Mouse (Mus musculus): ENCODE results near the gene Mapkapk3. TPM values are rescaled to one million over a fixed set of nuclear protein-coding genes. Genes with fewer than 3 reads are reported as not detected.

The Mapkapk3 gene
- polyA plus RNA-seq, 1 experiment from 2014 or later: 2.6 TPM

- no peak overlapping the region for H3K9ac ChIP-seq (replicated peaks)
- no peaks in the 10 kb centered on the region for H3K9me3 ChIP-seq
- ATAC-seq (ENCODE audit: low FRiP score, low read depth): no peak
- WGBS: 83% methylated on average over 3 of the region's 3 CpGs
- no peak overlapping the region for H3K27ac ChIP-seq (replicated peaks)
- no peaks in the 10 kb centered on the region for H3K36me3 ChIP-seq
- H3K4me1 ChIP-seq: peaks cover 17% of the 10 kb centered on the region
- no peak overlapping the region for H3K4me2 ChIP-seq (replicated peaks)
- no peak overlapping the region for H3K4me3 ChIP-seq
- H3K27me3 ChIP-seq: 0 out of 2 replicates have a peak, but pooled peaks cover 4% of the 10 kb centered on the region
These were observed 34.8 kb downstream of the Mapkapk3 start for GRCm38 (mm10) chr9:107254925-107255324.

DNA sequence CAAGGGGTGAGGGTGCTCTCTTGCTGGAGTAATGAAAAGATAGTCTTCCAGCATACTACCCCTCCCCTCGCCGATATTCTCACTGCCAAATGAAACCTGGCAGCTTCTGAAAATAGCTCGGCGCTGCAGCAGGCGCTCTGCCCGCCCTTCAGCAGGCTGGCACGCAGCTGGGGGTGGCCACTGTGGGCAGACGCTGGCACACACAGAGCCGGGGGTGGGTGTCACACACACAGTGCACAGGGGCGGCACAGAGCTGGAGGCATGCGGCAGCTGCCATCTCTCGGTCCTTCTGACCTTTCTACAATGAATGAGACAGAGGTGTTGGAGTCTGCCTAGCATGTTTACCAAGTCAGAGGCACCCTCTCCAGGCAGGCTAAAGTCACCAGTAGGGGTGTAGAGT, 35.2 kb downstream of the Mapkapk3 start:
- 0 out of 2 replicates have a peak, but pooled peaks cover 4% of the 10 kb centered on the region for H3K27me3 ChIP-seq
- no peaks in the 10 kb centered on the region for H3K9me3 ChIP-seq
- H3K4me1 ChIP-seq: peaks cover 17% of the 10 kb centered on the region
- no peak for ATAC-seq (ENCODE audit: low FRiP score, low read depth)
- no peak overlapping the region for H3K27ac ChIP-seq (replicated peaks)
- H3K9ac ChIP-seq (replicated peaks): no peak overlapping the region
- WGBS: 78% methylated on average over 12 of the region's 12 CpGs
- H3K4me3 ChIP-seq: no peak overlapping the region
- H3K36me3 ChIP-seq: no peaks in the 10 kb centered on the region
- H3K4me2 ChIP-seq (replicated peaks): no peak overlapping the region

GRCm38 (mm10) chr9:107252164-107252563, 37.5 kb downstream of the Mapkapk3 start:
- no peaks in the 10 kb centered on the region for H3K36me3 ChIP-seq
- peaks cover 17% of the 10 kb centered on the region for H3K4me1 ChIP-seq
- no peak overlapping the region for H3K4me2 ChIP-seq (replicated peaks)
- no peak overlapping the region for H3K4me3 ChIP-seq
- H3K27ac ChIP-seq (replicated peaks): peak overlapping the region; percentile 50
- no peaks in the 10 kb centered on the region for H3K9me3 ChIP-seq
- H3K27me3 ChIP-seq: 0 out of 2 replicates have a peak, but pooled peaks cover 4% of the 10 kb centered on the region
- H3K9ac ChIP-seq (replicated peaks): no peak overlapping the region
- 19% methylated on average over 5 of the region's 5 CpGs for WGBS
- 0 out of 2 replicates have a peak, but pooled peaks have one; percentile 38 for ATAC-seq (ENCODE audit: low FRiP score, low read depth)

DNA sequence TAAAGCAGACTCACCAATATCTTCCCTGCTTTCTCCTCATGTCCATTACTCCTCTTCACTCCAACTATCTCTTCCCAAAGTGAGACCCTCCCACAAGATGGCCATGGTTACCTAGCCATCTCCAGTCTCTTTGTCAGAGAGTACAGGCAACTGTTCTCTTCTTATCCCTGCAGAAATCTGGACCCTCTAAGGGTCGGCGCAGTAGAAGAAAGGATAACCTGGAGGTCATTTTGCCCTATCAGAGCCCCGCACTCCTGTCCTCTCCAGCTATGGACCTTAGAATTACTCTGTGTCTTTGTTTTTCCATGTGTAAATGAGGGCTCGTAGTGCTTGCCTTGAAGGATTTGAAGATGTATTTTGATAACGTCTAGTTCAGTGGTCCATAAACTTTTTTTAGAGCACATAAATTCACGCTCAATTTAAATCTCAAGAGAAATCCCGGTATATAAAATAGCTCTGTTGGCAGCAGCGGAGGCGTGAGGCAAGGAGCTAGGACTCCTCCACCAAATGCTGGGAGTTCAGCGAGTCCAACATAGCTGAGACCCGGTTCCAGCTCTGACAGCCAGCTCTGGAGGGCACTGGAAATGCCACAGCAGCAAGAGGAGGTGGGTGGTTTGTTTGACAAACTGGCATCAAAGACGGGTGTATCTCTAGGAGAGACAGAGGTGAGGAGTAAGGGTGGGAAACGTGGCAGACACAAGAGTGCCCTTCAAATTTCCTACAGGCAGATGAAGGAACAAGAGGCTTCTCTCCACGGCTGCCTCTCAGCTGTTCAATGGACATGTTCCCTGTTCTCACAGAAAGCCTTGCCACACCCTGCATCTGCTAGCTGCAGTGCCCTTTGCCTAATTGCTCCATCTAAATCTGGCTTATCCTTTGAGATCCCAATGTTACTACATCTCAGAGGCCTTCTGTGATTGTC, 39.0 kb downstream of the Mapkapk3 start:
- no peak overlapping the region for H3K27ac ChIP-seq (replicated peaks)
- no peaks in the 10 kb centered on the region for H3K9me3 ChIP-seq
- H3K36me3 ChIP-seq: no peaks in the 10 kb centered on the region
- H3K9ac ChIP-seq (replicated peaks): no peak overlapping the region
- no peak overlapping the region for H3K4me3 ChIP-seq
- H3K27me3 ChIP-seq: 0 out of 2 replicates have a peak, but pooled peaks cover 4% of the 10 kb centered on the region
- WGBS: 86% methylated on average over 14 of the region's 14 CpGs
- no peak for ATAC-seq (ENCODE audit: low FRiP score, low read depth)
- no peak overlapping the region for H3K4me2 ChIP-seq (replicated peaks)
- peaks cover 17% of the 10 kb centered on the region for H3K4me1 ChIP-seq

DNA sequence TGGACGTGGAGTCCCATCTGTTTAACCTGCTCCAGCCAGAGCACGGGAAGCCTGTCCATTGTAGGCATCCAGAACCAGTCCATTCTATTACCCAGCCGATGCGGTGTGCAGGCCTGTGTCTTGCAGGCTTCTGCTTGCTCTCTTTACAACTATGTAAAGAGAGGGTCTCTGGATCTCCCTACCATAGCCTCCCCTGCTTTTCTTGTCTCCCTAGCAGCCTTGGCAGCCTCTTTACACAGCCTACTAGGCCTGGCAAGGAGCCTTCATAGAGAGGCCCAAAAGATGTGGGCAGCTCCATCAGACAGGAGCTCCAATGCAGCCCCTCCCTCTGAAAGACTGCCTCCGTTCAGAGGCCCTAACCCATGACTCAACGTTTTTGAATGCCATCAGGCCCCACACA, 40.5 kb downstream of the Mapkapk3 start:
- H3K27me3 ChIP-seq: 0 out of 2 replicates have a peak, but pooled peaks cover 4% of the 10 kb centered on the region
- no peak overlapping the region for H3K9ac ChIP-seq (replicated peaks)
- no peak overlapping the region for H3K4me3 ChIP-seq
- H3K9me3 ChIP-seq: no peaks in the 10 kb centered on the region
- peaks cover 12% of the 10 kb centered on the region for H3K4me1 ChIP-seq
- H3K36me3 ChIP-seq: no peaks in the 10 kb centered on the region
- H3K27ac ChIP-seq (replicated peaks): no peak overlapping the region
- WGBS: 77% methylated on average over 6 of the region's 6 CpGs
- no peak overlapping the region for H3K4me2 ChIP-seq (replicated peaks)
- ATAC-seq (ENCODE audit: low FRiP score, low read depth): no peak

- WGBS: 65% methylated on average over 4 of the region's 4 CpGs
- no peak overlapping the region for H3K27ac ChIP-seq (replicated peaks)
- no peak overlapping the region for H3K4me3 ChIP-seq
- H3K4me1 ChIP-seq: no peaks in the 10 kb centered on the region
- no peaks in the 10 kb centered on the region for H3K36me3 ChIP-seq
- no peaks in the 10 kb centered on the region for H3K9me3 ChIP-seq
- H3K27me3 ChIP-seq: no peaks in the 10 kb centered on the region
- no peak for ATAC-seq (ENCODE audit: low FRiP score, low read depth)
- no peak overlapping the region for H3K4me2 ChIP-seq (replicated peaks)
- H3K9ac ChIP-seq (replicated peaks): no peak overlapping the region
These were observed 43.5 kb downstream of the Mapkapk3 start for GRCm38 (mm10) chr9:107246170-107246569.

DNA sequence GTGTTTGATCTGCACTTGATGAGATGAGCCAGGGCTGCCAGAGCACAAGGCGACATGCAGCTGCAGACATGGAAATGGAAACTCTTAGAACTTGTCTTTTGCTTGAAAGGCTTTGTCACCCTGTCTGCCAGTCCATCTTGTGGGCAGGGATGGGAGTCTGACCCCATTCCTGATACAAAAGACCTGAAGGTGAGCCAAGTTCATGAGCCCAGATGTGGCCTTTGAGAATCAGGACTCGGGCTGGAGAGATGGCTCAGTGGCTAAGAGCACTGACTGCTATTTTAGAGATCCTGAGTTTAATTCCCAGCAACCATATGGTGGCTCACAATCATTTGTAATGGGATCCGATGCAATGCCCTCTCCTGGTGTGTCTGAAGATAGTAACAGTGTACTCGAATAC, 44.4 kb downstream of the Mapkapk3 start:
- no peak for ATAC-seq (ENCODE audit: low FRiP score, low read depth)
- H3K4me1 ChIP-seq: no peaks in the 10 kb centered on the region
- H3K9ac ChIP-seq (replicated peaks): no peak overlapping the region
- 94% methylated on average over 4 of the region's 4 CpGs for WGBS
- no peaks in the 10 kb centered on the region for H3K27me3 ChIP-seq
- H3K4me3 ChIP-seq: no peak overlapping the region
- H3K4me2 ChIP-seq (replicated peaks): no peak overlapping the region
- H3K9me3 ChIP-seq: no peaks in the 10 kb centered on the region
- no peaks in the 10 kb centered on the region for H3K36me3 ChIP-seq
- no peak overlapping the region for H3K27ac ChIP-seq (replicated peaks)

DNA sequence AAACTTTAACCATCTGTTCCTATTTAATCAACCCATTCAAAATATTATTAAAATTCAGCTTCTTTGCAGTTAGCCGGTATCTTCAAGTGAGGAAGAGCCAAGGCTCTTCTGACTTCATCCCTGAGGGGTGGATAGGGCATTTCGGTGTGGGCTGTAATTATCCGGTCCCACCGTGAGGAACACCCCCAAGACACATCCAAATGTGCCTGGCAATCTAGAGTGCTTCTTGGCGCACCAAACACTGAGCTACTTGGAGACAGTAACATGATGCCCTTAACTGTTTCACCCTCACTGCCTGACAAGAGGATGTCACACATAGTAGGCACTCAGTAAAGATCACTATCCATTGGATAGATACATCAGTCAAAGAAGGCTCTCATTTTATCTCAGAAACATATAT, 53.5 kb downstream of the Mapkapk3 start:
- no peak overlapping the region for H3K9ac ChIP-seq (replicated peaks)
- H3K4me1 ChIP-seq: no peaks in the 10 kb centered on the region
- WGBS: 77% methylated on average over 5 of the region's 5 CpGs
- H3K4me2 ChIP-seq (replicated peaks): no peak overlapping the region
- ATAC-seq (ENCODE audit: low FRiP score, low read depth): no peak
- no peaks in the 10 kb centered on the region for H3K36me3 ChIP-seq
- H3K9me3 ChIP-seq: no peaks in the 10 kb centered on the region
- H3K27me3 ChIP-seq: peaks cover 61% of the 10 kb centered on the region
- H3K4me3 ChIP-seq: no peak overlapping the region
- H3K27ac ChIP-seq (replicated peaks): no peak overlapping the region

GRCm38 (mm10) chr9:107235261-107235660, 54.4 kb downstream of the Mapkapk3 start:
- Histone ChIP-seq H3K4me3 (no peak overlapping the region), H3K9ac (replicated peaks) (no peak overlapping the region), H3K4me2 (replicated peaks) (no peak overlapping the region), H3K27ac (replicated peaks) (no peak overlapping the region), H3K9me3 (no peaks in the 10 kb centered on the region), H3K4me1 (no peaks in the 10 kb centered on the region), H3K27me3 (peaks cover 61% of the 10 kb centered on the region), H3K36me3 (no peaks in the 10 kb centered on the region)
- no peak for ATAC-seq (ENCODE audit: low FRiP score, low read depth)
- 72% methylated on average over 5 of the region's 5 CpGs for WGBS

DNA sequence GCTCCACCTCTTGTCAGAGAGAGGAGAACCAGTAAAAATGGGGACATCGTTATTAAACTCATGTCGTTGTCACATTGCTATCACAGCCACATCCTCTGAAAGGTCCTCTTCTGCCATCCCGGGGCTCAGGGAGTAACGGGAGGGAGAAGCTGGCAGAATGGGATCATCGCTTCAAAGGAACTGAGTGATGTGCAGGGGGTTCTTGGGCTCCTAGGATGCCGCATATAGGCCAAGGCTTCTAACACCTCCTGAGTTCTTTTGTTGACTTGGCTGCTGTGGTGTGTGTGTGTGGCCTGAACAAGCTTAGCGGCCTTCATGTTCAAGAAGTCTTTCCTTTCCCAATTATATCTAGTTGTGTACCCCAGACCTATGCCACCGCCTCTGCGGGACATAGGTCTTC, 57.5 kb downstream of the Mapkapk3 start:
- H3K4me3 ChIP-seq: peak overlapping the region; percentile 93
- peak overlapping the region; percentile 92 for H3K4me2 ChIP-seq (replicated peaks)
- H3K9ac ChIP-seq (replicated peaks): peak overlapping the region; percentile 90
- H3K27me3 ChIP-seq: peaks cover 43% of the 10 kb centered on the region
- H3K4me1 ChIP-seq: 0 out of 2 replicates have a peak, but pooled peaks cover 2% of the 10 kb centered on the region
- no peaks in the 10 kb centered on the region for H3K36me3 ChIP-seq
- 27% methylated on average over 9 of the region's 9 CpGs for WGBS
- peak; percentile 16; the same call in 1 of the 2 replicates for ATAC-seq (ENCODE audit: low FRiP score, low read depth)
- peak overlapping the region; percentile 93 for H3K27ac ChIP-seq (replicated peaks)
- H3K9me3 ChIP-seq: no peaks in the 10 kb centered on the region

GRCm38 (mm10) chr9:107231539-107232139, 58.0 kb downstream of the Mapkapk3 start, which contains the start of gene Dock3:
Gene Dock3, minus strand, starts transcription at chr9:107231909.
- under 1% methylated on average over 80 of the region's 87 CpGs for WGBS
- peak; percentile 91 for ATAC-seq (ENCODE audit: low FRiP score, low read depth)
- Histone ChIP-seq H3K4me3 (peak within 1 kb of the TSS; percentile 93), H3K9ac (replicated peaks) (peak within 1 kb of the TSS; percentile 90), H3K4me1 (0 out of 2 replicates have a peak, but pooled peaks cover 2% of the 10 kb centered on the region), H3K4me2 (replicated peaks) (peak within 1 kb of the TSS; percentile 92), H3K27ac (replicated peaks) (peak within 1 kb of the TSS; percentile 93), H3K36me3 (no peaks in the 10 kb centered on the region), H3K27me3 (peaks cover 43% of the 10 kb centered on the region), H3K9me3 (no peaks in the 10 kb centered on the region)

- peaks cover 41% of the 10 kb centered on the region for H3K27me3 ChIP-seq
- no peaks in the 10 kb centered on the region for H3K9me3 ChIP-seq
- no peaks in the 10 kb centered on the region for H3K36me3 ChIP-seq
- peak overlapping the region; percentile 93 for H3K4me3 ChIP-seq
- 2% methylated on average over 41 of the region's 50 CpGs for WGBS
- peak overlapping the region; percentile 93 for H3K27ac ChIP-seq (replicated peaks)
- peak; percentile 89 for ATAC-seq (ENCODE audit: low FRiP score, low read depth)
- 0 out of 2 replicates have a peak, but pooled peaks cover 2% of the 10 kb centered on the region for H3K4me1 ChIP-seq
- H3K9ac ChIP-seq (replicated peaks): peak overlapping the region; percentile 90
- peak overlapping the region; percentile 92 for H3K4me2 ChIP-seq (replicated peaks)
These were observed 58.6 kb downstream of the Mapkapk3 start for GRCm38 (mm10) chr9:107230991-107231538.

Data from midbrain, embryonic 12.5 days (tissue).